Mouse (Mus musculus): ENCODE measurements around the gene Efhc2.
A peak's percentile ranks its signal among the peaks of the same experiment; 100 is the strongest.

The Efhc2 gene

DNA sequence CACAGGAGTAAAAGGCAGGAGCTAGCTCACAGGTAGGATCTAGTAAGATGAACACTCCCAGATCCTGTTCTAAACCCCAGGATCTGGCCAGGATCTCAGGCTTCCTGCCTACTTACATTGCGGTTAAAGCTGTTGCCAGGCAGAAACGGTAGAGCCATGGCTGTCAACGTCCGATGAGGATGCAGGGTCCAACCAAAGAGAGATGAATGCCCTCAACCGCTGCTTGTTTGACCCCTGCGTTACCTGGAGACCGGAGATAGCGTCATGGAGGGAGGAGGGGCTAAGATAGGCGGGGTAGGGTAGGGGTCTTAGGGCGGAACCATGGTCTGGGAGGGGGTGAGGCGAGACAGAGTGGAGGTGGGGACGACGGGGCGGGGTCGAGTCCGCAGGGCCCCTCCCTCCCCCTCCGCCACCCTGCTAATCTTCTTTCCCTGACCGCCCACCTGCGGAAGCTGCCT, at the start of gene Efhc2:
Gene Efhc2 (minus strand): TSS at position 243 of the 458 bp plus-strand sequence.
- DNase-seq: peak; percentile 11

DNA sequence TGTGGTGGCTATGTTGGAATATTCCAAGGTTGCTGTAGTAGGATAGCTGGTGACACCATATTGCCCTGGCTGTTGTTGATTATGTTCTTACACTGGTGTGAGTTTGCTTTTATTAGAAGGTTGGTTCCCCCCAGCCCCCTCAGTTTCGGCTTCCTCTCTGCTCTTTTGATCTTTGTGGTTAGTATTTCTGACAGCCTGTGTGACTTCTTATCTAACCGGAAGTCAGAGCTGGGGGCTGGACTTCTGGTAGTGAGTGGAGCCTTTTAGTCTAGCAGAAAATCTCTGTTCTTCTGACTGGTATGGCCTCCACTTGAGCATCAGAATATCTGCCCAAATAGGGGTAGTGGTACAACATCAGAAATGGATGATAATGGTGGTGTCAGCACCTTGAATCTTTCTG, 45.9 kb upstream of the Efhc2 start:
- no peak for DNase-seq

DNA sequence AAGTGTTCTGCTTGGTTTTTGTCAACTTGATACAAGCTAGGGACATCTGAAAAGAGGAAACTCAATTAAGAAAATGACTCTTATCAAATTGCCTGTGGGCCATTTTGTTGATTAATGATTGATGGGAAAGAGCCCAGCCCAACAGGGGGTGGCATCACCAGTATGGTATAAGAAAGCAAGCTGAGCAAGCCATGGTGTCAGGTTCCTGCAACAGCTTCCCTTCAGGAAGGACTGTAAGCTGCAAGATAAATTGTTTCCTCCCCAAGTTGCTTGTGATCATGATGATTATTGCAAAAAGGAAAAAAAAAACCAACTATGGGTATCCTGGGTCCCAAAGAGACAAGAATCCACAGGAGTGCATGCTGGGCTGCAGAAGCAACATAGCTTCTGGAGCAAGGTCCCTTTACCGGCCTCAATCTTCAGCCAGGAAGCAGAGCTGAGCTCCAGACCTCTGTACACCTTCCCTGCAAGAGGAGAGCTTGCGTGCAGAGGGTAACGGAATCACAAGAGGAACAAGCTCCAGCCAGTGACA, 18.8 kb downstream of the Efhc2 start:
- no peak for DNase-seq

DNA sequence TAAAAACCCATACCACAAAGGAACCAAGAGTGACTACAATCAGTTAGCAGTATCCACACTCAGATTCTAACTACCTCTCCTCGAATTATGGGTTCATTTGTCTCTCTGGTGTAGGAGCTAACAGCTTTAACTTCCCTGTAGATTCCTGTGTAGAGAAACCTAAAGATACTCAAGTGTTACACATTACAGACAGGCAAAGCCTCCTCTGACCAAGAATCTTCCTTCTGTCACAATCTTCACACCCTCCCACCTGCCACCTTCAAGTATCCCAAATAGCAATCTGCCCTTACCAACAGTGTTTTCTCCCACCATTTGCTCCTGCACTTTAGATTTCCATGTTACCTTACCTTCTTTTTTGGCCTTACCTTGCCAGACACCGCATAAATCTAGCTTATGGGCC, 35.3 kb downstream of the Efhc2 start:
- DNase-seq: no peak

DNA sequence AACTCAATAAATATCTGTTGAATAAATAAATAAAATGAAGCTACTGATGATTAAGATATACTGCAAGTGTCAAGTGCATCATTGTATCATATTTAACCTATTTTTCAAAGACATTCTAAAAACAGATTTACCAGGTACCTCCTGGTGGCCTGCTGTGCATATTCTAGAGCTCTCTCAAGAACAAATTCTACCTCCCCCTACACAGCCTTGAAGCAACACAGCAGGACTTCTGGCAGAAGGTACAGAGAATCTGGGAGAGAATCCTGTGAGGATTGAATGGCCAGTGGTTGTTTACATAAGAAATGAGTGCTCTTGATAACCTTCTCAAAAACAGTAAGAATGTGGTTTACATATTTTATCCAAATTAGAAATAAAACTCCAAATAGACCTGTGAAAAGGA, 94.0 kb downstream of the Efhc2 start:
- no peak for DNase-seq

DNA sequence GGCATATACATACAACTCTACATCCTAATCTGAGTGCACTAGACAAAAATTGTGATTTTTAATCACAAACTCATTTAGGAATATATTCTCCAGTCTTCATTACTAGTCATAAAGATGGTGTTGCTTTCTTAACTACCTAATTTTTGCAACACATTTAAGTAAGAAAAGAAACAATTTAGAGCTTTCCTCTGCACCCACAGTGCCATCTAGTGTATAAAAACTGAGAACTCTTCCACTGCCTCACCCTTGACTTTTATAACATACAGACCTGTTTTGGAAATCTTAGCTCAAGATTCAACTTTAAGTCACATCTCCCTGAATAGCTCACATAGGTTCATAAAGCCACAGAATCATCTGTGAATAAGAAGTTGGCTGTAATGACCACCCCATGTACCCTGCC, 101.7 kb downstream of the Efhc2 start:
- DNase-seq: peak; percentile 7

DNA sequence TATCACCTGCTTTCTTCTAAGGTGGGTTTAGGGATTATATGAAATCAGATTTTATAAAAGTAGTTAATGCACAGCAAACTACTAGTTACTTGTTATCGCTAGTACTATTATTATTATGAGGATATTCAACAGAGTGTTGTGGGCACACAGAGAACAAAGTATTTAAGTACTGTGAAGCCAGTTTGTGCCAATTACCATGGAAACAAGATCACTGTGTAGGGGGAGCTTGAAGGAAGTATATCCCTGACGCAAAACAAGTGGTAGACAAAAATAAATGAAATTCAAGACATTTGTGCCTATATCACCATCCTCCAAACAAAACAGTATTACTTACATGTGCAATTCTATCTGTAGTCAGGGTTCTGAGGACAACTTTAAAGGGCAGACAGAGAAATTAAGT, 105.7 kb downstream of the Efhc2 start:
- no peak for DNase-seq

DNA sequence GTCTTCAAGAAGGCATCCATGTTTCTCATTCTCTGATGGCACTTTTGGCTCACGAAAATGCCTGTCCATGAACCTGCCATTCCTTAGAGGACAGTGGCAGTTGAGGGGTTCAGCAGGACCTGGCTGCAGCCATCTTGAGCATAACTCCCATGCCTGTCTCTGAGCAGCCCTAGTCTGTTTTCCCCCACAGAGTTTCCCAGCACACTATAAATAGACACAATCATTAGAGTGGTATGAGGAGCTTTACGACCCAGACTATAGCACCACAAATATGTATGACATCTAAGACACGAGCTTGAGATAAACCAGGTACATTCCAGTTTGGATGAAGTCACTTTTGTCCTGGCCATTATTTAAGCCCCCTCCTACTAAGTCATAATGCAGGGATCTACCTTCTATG, 143.4 kb downstream of the Efhc2 start:
- no peak for DNase-seq

DNA sequence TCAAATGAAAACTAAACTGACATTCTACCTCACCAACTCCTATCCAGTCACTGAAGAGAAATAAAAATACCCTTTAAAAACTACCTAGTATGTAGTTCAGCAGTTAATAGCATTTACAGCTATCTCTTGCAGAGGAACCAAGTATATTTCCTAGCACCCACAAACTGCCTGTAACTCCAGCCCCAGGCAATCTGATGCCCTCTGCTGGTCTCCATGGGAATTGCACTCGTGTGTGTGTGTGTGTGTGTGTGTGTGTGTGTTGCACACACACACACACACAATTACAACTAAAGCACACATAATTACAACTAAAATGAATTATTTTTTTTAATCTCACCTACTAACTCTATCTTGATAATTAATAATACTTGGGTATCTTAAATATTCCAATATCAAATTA, 153.5 kb downstream of the Efhc2 start:
- DNase-seq: no peak
